Mouse (Mus musculus): ENCODE measurements around the gene Ccdc27. TPM values are rescaled to one million over a fixed set of nuclear protein-coding genes. Genes with fewer than 3 reads are reported as not detected.

Gene Ccdc27
- total RNA-seq, 1 experiment, result not detected

- no peak for DNase-seq (ENCODE audit: low read depth, low spot score)
- Histone ChIP-seq H3K36me3 (ENCODE audit: control insufficient read depth, insufficient read depth, low read length, poor library complexity, severe bottlenecking) (no peaks in the 10 kb centered on the region), H3K9ac (ENCODE audit: insufficient read depth, low read depth, low read length, poor library complexity, severe bottlenecking) (no peak overlapping the region), H3K9me3 (ENCODE audit: control insufficient read depth, insufficient read depth, low read depth, low read length) (no peaks in the 10 kb centered on the region), H3K4me1 (ENCODE audit: control insufficient read depth in 2 of 2, insufficient read depth in 2 of 2, low read length in 2 of 2, poor library complexity in 1 of 2) (no peaks in the 10 kb centered on the region), H3K27ac (ENCODE audit: insufficient read depth, low read depth, low read length, poor library complexity, severe bottlenecking) (no peak overlapping the region), H3K4me3 (ENCODE audit: insufficient read depth in 1 of 2, low read depth in 1 of 2, low read length in 2 of 2, poor library complexity in 1 of 2, severe bottlenecking in 1 of 2) (no peak overlapping the region)
- TF ChIP-seq ZC3H11A (IDR thresholded peaks at IDR 0.05; ENCODE audit: borderline replicate concordance, low read depth, low read length) (no peak), HCFC1 (IDR thresholded peaks at IDR 0.05; ENCODE audit: borderline replicate concordance, insufficient read depth, low read length) (no peak), ZNF384 (IDR thresholded peaks at IDR 0.05; ENCODE audit: low read depth, low read length) (no peak), CHD2 (IDR thresholded peaks at IDR 0.05; ENCODE audit: low read depth, low read length) (no peak), MAFK (IDR thresholded peaks at IDR 0.05; ENCODE audit: insufficient read depth, low read depth, low read length) (no peak)
- in situ Hi-C loops (cut with MboI; ENCODE audit: low sequenced_read_pairs in 2 of 2, unreplicated experiment in 2 of 2), result no loop called here
Observed at GRCm38 (mm10) chr4:154045837-154046236, 3.4 kb upstream of the Ccdc27 start.

GRCm38 (mm10) chr4:154037123-154037522 lies 5.4 kb downstream of the Ccdc27 start:
- no peak overlapping the region for H3K27ac ChIP-seq (ENCODE audit: insufficient read depth, low read depth, low read length, poor library complexity, severe bottlenecking)
- in situ Hi-C loops (cut with MboI; ENCODE audit: low sequenced_read_pairs in 2 of 2, unreplicated experiment in 2 of 2), result no loop called here
- no peaks in the 10 kb centered on the region for H3K36me3 ChIP-seq (ENCODE audit: control insufficient read depth, insufficient read depth, low read length, poor library complexity, severe bottlenecking)
- H3K9ac ChIP-seq (ENCODE audit: insufficient read depth, low read depth, low read length, poor library complexity, severe bottlenecking), result no peak overlapping the region
- H3K4me3 ChIP-seq (ENCODE audit: insufficient read depth in 1 of 2, low read depth in 1 of 2, low read length in 2 of 2, poor library complexity in 1 of 2, severe bottlenecking in 1 of 2), result no peak overlapping the region
- no peaks in the 10 kb centered on the region for H3K4me1 ChIP-seq (ENCODE audit: control insufficient read depth in 2 of 2, insufficient read depth in 2 of 2, low read length in 2 of 2, poor library complexity in 1 of 2)
- DNase-seq (ENCODE audit: low read depth, low spot score), result no peak
- H3K9me3 ChIP-seq (ENCODE audit: control insufficient read depth, insufficient read depth, low read depth, low read length), result no peaks in the 10 kb centered on the region
- no peak for TF ChIP-seq ZC3H11A (IDR thresholded peaks at IDR 0.05; ENCODE audit: borderline replicate concordance, low read depth, low read length)
- TF ChIP-seq CHD2 (IDR thresholded peaks at IDR 0.05; ENCODE audit: low read depth, low read length), result no peak
- no peak for TF ChIP-seq ZNF384 (IDR thresholded peaks at IDR 0.05; ENCODE audit: low read depth, low read length)
- no peak for TF ChIP-seq MAFK (IDR thresholded peaks at IDR 0.05; ENCODE audit: insufficient read depth, low read depth, low read length)
- TF ChIP-seq HCFC1 (IDR thresholded peaks at IDR 0.05; ENCODE audit: borderline replicate concordance, insufficient read depth, low read length), result no peak

- peaks cover 0 to 4% of the 10 kb centered on the region in 2 experiments; a peak in 1 of 4 replicates for H3K4me1 ChIP-seq (ENCODE audit: control insufficient read depth in 2 of 2, insufficient read depth in 2 of 2, low read length in 2 of 2, poor library complexity in 1 of 2)
- no peak overlapping the region for H3K27ac ChIP-seq (ENCODE audit: insufficient read depth, low read depth, low read length, poor library complexity, severe bottlenecking)
- no peaks in the 10 kb centered on the region for H3K36me3 ChIP-seq (ENCODE audit: control insufficient read depth, insufficient read depth, low read length, poor library complexity, severe bottlenecking)
- no peak overlapping the region for H3K9ac ChIP-seq (ENCODE audit: insufficient read depth, low read depth, low read length, poor library complexity, severe bottlenecking)
- no peak overlapping the region for H3K4me3 ChIP-seq (ENCODE audit: insufficient read depth in 1 of 2, low read depth in 1 of 2, low read length in 2 of 2, poor library complexity in 1 of 2, severe bottlenecking in 1 of 2)
- in situ Hi-C loops (cut with MboI; ENCODE audit: low sequenced_read_pairs in 2 of 2, unreplicated experiment in 2 of 2), result no loop called here
- DNase-seq (ENCODE audit: low read depth, low spot score), result peak; percentile 44
- TF ChIP-seq HCFC1 (IDR thresholded peaks at IDR 0.05; ENCODE audit: borderline replicate concordance, insufficient read depth, low read length) (no peak), CHD2 (IDR thresholded peaks at IDR 0.05; ENCODE audit: low read depth, low read length) (no peak), MAFK (IDR thresholded peaks at IDR 0.05; ENCODE audit: insufficient read depth, low read depth, low read length) (no peak), ZC3H11A (IDR thresholded peaks at IDR 0.05; ENCODE audit: borderline replicate concordance, low read depth, low read length) (0 out of 2 replicates have a peak, but pooled peaks have one; percentile 16), ZNF384 (IDR thresholded peaks at IDR 0.05; ENCODE audit: low read depth, low read length) (no peak)
- H3K9me3 ChIP-seq (ENCODE audit: control insufficient read depth, insufficient read depth, low read depth, low read length), result no peaks in the 10 kb centered on the region
Observed at GRCm38 (mm10) chr4:154028646-154029045, 13.8 kb downstream of the Ccdc27 start.

GRCm38 (mm10) chr4:154028066-154028465 lies 14.4 kb downstream of the Ccdc27 start:
- DNase-seq (ENCODE audit: low read depth, low spot score), result no peak
- Histone ChIP-seq H3K9ac (ENCODE audit: insufficient read depth, low read depth, low read length, poor library complexity, severe bottlenecking) (no peak overlapping the region), H3K36me3 (ENCODE audit: control insufficient read depth, insufficient read depth, low read length, poor library complexity, severe bottlenecking) (no peaks in the 10 kb centered on the region), H3K4me3 (ENCODE audit: insufficient read depth in 1 of 2, low read depth in 1 of 2, low read length in 2 of 2, poor library complexity in 1 of 2, severe bottlenecking in 1 of 2) (no peak overlapping the region), H3K9me3 (ENCODE audit: control insufficient read depth, insufficient read depth, low read depth, low read length) (no peaks in the 10 kb centered on the region), H3K4me1 (ENCODE audit: control insufficient read depth in 2 of 2, insufficient read depth in 2 of 2, low read length in 2 of 2, poor library complexity in 1 of 2) (peaks cover 0 to 4% of the 10 kb centered on the region in 2 experiments; a peak in 1 of 4 replicates), H3K27ac (ENCODE audit: insufficient read depth, low read depth, low read length, poor library complexity, severe bottlenecking) (no peak overlapping the region)
- TF ChIP-seq ZC3H11A (IDR thresholded peaks at IDR 0.05; ENCODE audit: borderline replicate concordance, low read depth, low read length) (no peak), HCFC1 (IDR thresholded peaks at IDR 0.05; ENCODE audit: borderline replicate concordance, insufficient read depth, low read length) (no peak), CHD2 (IDR thresholded peaks at IDR 0.05; ENCODE audit: low read depth, low read length) (no peak), MAFK (IDR thresholded peaks at IDR 0.05; ENCODE audit: insufficient read depth, low read depth, low read length) (no peak), ZNF384 (IDR thresholded peaks at IDR 0.05; ENCODE audit: low read depth, low read length) (no peak)
- in situ Hi-C loops (cut with MboI; ENCODE audit: low sequenced_read_pairs in 2 of 2, unreplicated experiment in 2 of 2), result no loop called here

GRCm38 (mm10) chr4:154026441-154026761 lies 16.1 kb downstream of the Ccdc27 start:
- no peak overlapping the region for H3K27ac ChIP-seq (ENCODE audit: insufficient read depth, low read depth, low read length, poor library complexity, severe bottlenecking)
- TF ChIP-seq ZNF384 (IDR thresholded peaks at IDR 0.05; ENCODE audit: low read depth, low read length) (no peak), MAFK (IDR thresholded peaks at IDR 0.05; ENCODE audit: insufficient read depth, low read depth, low read length) (no peak)
- in situ Hi-C loops (cut with MboI; ENCODE audit: low sequenced_read_pairs in 2 of 2, unreplicated experiment in 2 of 2), result no loop called here
- DNase-seq (ENCODE audit: low read depth, low spot score), result no peak
- peaks cover 4% of the 10 kb centered on the region for H3K36me3 ChIP-seq (ENCODE audit: control insufficient read depth, insufficient read depth, low read length, poor library complexity, severe bottlenecking)
- peak overlapping the region; percentile 31 to 56; a peak in 2 of 4 replicates for H3K4me3 ChIP-seq (ENCODE audit: insufficient read depth in 1 of 2, low read depth in 1 of 2, low read length in 2 of 2, poor library complexity in 1 of 2, severe bottlenecking in 1 of 2)
- peak overlapping the region; percentile 49; the same call in 1 of the 2 replicates for H3K9ac ChIP-seq (ENCODE audit: insufficient read depth, low read depth, low read length, poor library complexity, severe bottlenecking)
- peaks cover 0 to 4% of the 10 kb centered on the region in 2 experiments; a peak in 1 of 4 replicates for H3K4me1 ChIP-seq (ENCODE audit: control insufficient read depth in 2 of 2, insufficient read depth in 2 of 2, low read length in 2 of 2, poor library complexity in 1 of 2)
- H3K9me3 ChIP-seq (ENCODE audit: control insufficient read depth, insufficient read depth, low read depth, low read length), result no peaks in the 10 kb centered on the region

All from ES-E14 (cell line).